8 mouse cellular contexts compared by ENCODE assay signal in the genomic region with DNA sequence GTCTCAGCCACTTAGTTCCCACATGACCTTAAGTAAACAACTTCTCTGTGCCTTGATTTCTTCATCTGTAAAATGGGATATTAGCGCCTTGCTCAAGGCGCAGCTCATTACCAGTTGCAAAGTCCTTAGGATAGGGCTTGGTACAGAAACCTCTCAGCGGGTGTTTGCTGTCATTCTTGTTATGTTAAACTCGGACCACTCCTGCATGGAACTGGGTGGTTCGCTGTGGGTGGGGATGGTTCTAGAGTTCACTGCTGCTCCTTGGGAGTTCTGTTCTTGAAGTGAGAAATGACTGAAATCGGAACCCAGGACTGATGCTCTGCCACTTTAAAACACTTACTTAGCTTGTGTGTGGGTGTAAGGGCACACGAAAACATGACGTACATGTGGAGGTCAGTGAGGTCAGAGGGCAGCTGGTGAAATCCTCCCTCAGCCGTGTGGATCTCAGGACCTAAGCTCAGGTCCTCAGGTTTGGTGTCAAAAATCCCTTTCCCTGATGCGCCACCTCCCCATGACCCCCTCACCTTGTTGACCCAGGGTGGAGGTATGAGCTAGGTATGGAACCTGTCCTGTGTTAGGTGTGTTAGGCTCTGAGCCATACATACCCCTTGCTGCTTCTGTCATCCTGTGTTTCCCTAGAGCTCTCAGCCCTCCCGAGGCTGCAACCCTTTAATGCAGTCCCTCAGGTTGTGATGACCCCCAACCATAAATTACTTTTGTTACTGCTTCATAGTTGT. TPM values are rescaled to one million over a fixed set of nuclear protein-coding genes. Genes with fewer than 3 reads are reported as not detected.
A peak's percentile ranks its signal among the peaks of the same experiment; 100 is the strongest.
DNase-seq lines count a peak whose midpoint lies in the region; ATAC-seq and TF ChIP-seq lines count a peak whose summit lies in the region.
"Had no signal": no experiment of that assay in that cellular context is flagged by ENCODE, and none has a peak within 500 bp of the region (broad histone marks: within the 10 kb centered on the region; RNA-seq: fewer than 3 reads in every experiment).

No protein-coding gene starts in this region.

- H3K4me2 ChIP-seq in forebrain, embryonic 16.5 days (ENCODE audit: low read length): peak overlapping the region; percentile 85
- H3K4me2 ChIP-seq in liver, embryonic 14.5 days (ENCODE audit: low read depth): peak overlapping the region; percentile 87

- TF ChIP-seq EP300 in liver, embryonic 14.5 days (IDR thresholded peaks at IDR 0.05; ENCODE audit: low read depth): no peak

- no peaks in the 10 kb centered on the region for H3K27me3 ChIP-seq in C2C12 (ENCODE audit: control insufficient read depth, insufficient read depth, insufficient read length)
- no peaks in the 10 kb centered on the region for H3K27me3 ChIP-seq in E14TG2a.4 (ENCODE audit: insufficient read depth, low read length)
- H3K27me3 ChIP-seq in forebrain, embryonic 16.5 days (replicated peaks; ENCODE audit: control insufficient read depth, insufficient read depth, low read length): no peaks in the 10 kb centered on the region
- no peaks in the 10 kb centered on the region for H3K27me3 ChIP-seq in liver, embryonic 14.5 days (ENCODE audit: control insufficient read depth, insufficient read depth, low read length)

- peaks cover 88% of the 10 kb centered on the region for H3K4me1 ChIP-seq in E14TG2a.4 (replicated peaks; ENCODE audit: low read depth, low read length)
- peaks cover 63% of the 10 kb centered on the region for H3K4me1 ChIP-seq in forebrain, embryonic 16.5 days (replicated peaks; ENCODE audit: control insufficient read depth, insufficient read depth, low read length)
- peaks cover 77 to 80% of the 10 kb centered on the region in 2 experiments for H3K4me1 ChIP-seq in liver, embryonic 14.5 days (replicated peaks; ENCODE audit: control insufficient read depth in 2 of 2, insufficient read depth in 2 of 2, low read length in 1 of 2)

- H3K36me3 ChIP-seq in C2C12 (ENCODE audit: control insufficient read depth, insufficient read depth) (peaks cover 30% of the 10 kb centered on the region), E14TG2a.4 (ENCODE audit: insufficient read depth, low read length) (peaks cover 57% of the 10 kb centered on the region)
- no peaks in the 10 kb centered on the region for H3K36me3 ChIP-seq in forebrain, embryonic 16.5 days (ENCODE audit: control insufficient read depth, insufficient read depth)
- peaks cover 13% of the 10 kb centered on the region for H3K36me3 ChIP-seq in liver, embryonic 14.5 days (replicated peaks; ENCODE audit: control insufficient read depth, insufficient read depth, low read depth)

- H3K4me3 ChIP-seq in C2C12 (ENCODE audit: insufficient read depth, poor library complexity, severe bottlenecking): peak overlapping the region; percentile 59
- peak overlapping the region; percentile 94 for H3K4me3 ChIP-seq in E14TG2a.4 (replicated peaks; ENCODE audit: low read length)
- peak overlapping the region; percentile 65; the same call in 1 of the 2 replicates for H3K4me3 ChIP-seq in forebrain, embryonic 16.5 days (replicated peaks; ENCODE audit: low read length)
- H3K4me3 ChIP-seq in liver, embryonic 14.5 days (ENCODE audit: insufficient read depth in 1 of 2, low read depth in 2 of 2, low read length in 2 of 2): peak overlapping the region; percentile 77 to 86

- DNase-seq in liver, embryonic 14.5 days (ENCODE audit: low read depth in 3 of 3, low spot score in 3 of 3): no peak
- DNase-seq in thymus, postnatal 4 days: no peak
- DNase-seq in kidney, postnatal 36 days: no peak
- no peak for DNase-seq in right cerebral cortex, postnatal 4 days
- DNase-seq: thymus, postnatal 25 days had no signal

- H3K79me2 ChIP-seq in C2C12 (ENCODE audit: control insufficient read depth, insufficient read depth): peaks cover 86% of the 10 kb centered on the region

- no peak overlapping the region for H3K27ac ChIP-seq in forebrain, embryonic 16.5 days (ENCODE audit: low read length)
- peak overlapping the region; percentile 83 for H3K27ac ChIP-seq in liver, embryonic 14.5 days

- no peak overlapping the region for H3ac ChIP-seq in C2C12 (ENCODE audit: control insufficient read depth, insufficient read length, low read depth)

- ATAC-seq in forebrain, embryonic 16.5 days: no peak
- no peak for ATAC-seq in liver, embryonic 14.5 days (ENCODE audit: insufficient read depth)

- H3K9ac ChIP-seq in forebrain, embryonic 16.5 days (replicated peaks; ENCODE audit: low read depth, low read length): no peak overlapping the region
- H3K9ac ChIP-seq in liver, embryonic 14.5 days (replicated peaks): peak overlapping the region; percentile 95

- H3K79me3 ChIP-seq in C2C12 (ENCODE audit: low read depth): peaks cover 66% of the 10 kb centered on the region

- TF ChIP-seq CTCF in C2C12 (IDR thresholded peaks at IDR 0.05; ENCODE audit: control insufficient read depth, insufficient read depth, insufficient read length) (no peak), E14TG2a.4 (conservative IDR thresholded peaks at IDR 0.05; ENCODE audit: low read length) (no peak)
- no peak for TF ChIP-seq CTCF in liver, embryonic 14.5 days (IDR thresholded peaks at IDR 0.05; ENCODE audit: low read depth)

- no peaks in the 10 kb centered on the region for H3K9me3 ChIP-seq in E14TG2a.4 (ENCODE audit: low read length)
- H3K9me3 ChIP-seq in forebrain, embryonic 16.5 days (ENCODE audit: control insufficient read depth, low read length): no peaks in the 10 kb centered on the region
- H3K9me3 ChIP-seq in liver, embryonic 14.5 days (ENCODE audit: control insufficient read depth, low read length): no peaks in the 10 kb centered on the region

- WGBS in forebrain, embryonic 16.5 days: 80% methylated on average over 11 of the region's 11 CpGs
- WGBS in liver, embryonic 14.5 days (ENCODE audit: insufficient replicate concordance): 68% methylated on average over 11 of the region's 11 CpGs

TF ChIP-seq in C2C12, 6 proteins besides CTCF, POLR2A, EP300 and RAD21:
- no peak for TF ChIP-seq MYOD1 (IDR thresholded peaks at IDR 0.05; ENCODE audit: control insufficient read depth, insufficient read length, low read depth)
- TF ChIP-seq CEBPB (IDR thresholded peaks at IDR 0.05; ENCODE audit: low read depth): no peak
- no peak for TF ChIP-seq MAX (IDR thresholded peaks at IDR 0.05)
- TF ChIP-seq USF1 (IDR thresholded peaks at IDR 0.05; ENCODE audit: low read depth): no peak
- TF ChIP-seq MYOG (IDR thresholded peaks at IDR 0.05; ENCODE audit: control insufficient read depth, extremely low read depth, insufficient read length): no peak
- TF ChIP-seq FOSL1 (IDR thresholded peaks at IDR 0.05; ENCODE audit: insufficient read depth, low read length, poor library complexity, severe bottlenecking): no peak

RNA-seq across cellular contexts. Expression of gene Sema4b, which starts 13.4 kb away (rescaled TPM):
- 19.8 TPM for polyA plus RNA-seq in C2C12 (2012; fragmentation: generic; extraction: Trizol)
- 20.6 and 26.6 TPM in 2 replicates for polyA plus RNA-seq in forebrain, embryonic 16.5 days (2015; fragmentation: Nextera tagmentation; extraction: Ambion mirVana)
- 6.1 and 6.4 TPM in 2 replicates for polyA plus RNA-seq in liver, embryonic 14.5 days (2012; rRNA removed)
- 8.5 and 9.9 TPM in 2 replicates for polyA plus RNA-seq in liver, embryonic 14.5 days (2014; fragmentation: Nextera tagmentation; extraction: Ambion mirVana)

RNA-seq across cellular contexts. Expression of gene Cib1, which starts 32.6 kb away (rescaled TPM):
- 131 TPM for polyA plus RNA-seq in C2C12 (2012; fragmentation: generic; extraction: Trizol)
- 26.5 and 26.7 TPM in 2 replicates for polyA plus RNA-seq in forebrain, embryonic 16.5 days (2015; fragmentation: Nextera tagmentation; extraction: Ambion mirVana)
- 43.1 and 45.9 TPM in 2 replicates for polyA plus RNA-seq in liver, embryonic 14.5 days (2012; rRNA removed)
- 90.6 and 94.2 TPM in 2 replicates for polyA plus RNA-seq in liver, embryonic 14.5 days (2014; fragmentation: Nextera tagmentation; extraction: Ambion mirVana)

RNA-seq across cellular contexts. Expression of gene Gdpgp1, which starts 32.6 kb away (rescaled TPM):
- polyA plus RNA-seq in C2C12 (2012; fragmentation: generic; extraction: Trizol): 1.2 TPM
- 3.4 and 3.9 TPM in 2 replicates for polyA plus RNA-seq in forebrain, embryonic 16.5 days (2015; fragmentation: Nextera tagmentation; extraction: Ambion mirVana)
- polyA plus RNA-seq in liver, embryonic 14.5 days (2012; rRNA removed): 1.3 TPM in 2 replicates
- polyA plus RNA-seq in liver, embryonic 14.5 days (2014; fragmentation: Nextera tagmentation; extraction: Ambion mirVana): 1.1 and 1.2 TPM in 2 replicates

RNA-seq across cellular contexts. Expression of gene Ttll13, which starts 46.2 kb away (rescaled TPM):
- not detected for polyA plus RNA-seq in C2C12 (2012; fragmentation: generic; extraction: Trizol)
- 1.0 and 1.2 TPM in 2 replicates for polyA plus RNA-seq in forebrain, embryonic 16.5 days (2015; fragmentation: Nextera tagmentation; extraction: Ambion mirVana)
- polyA plus RNA-seq in liver, embryonic 14.5 days (2012; rRNA removed): 0.11 and 0.23 TPM in 2 replicates
- 0.18 and 0.20 TPM in 2 replicates for polyA plus RNA-seq in liver, embryonic 14.5 days (2014; fragmentation: Nextera tagmentation; extraction: Ambion mirVana)
